Mouse (Mus musculus) neural tube, embryonic 10.5 days (tissue): Measurements from ENCODE around the gene Iqcf5.
"Not testable (repeated sequence)": the region's sequence is repeated elsewhere in the genome, so short reads cannot be mapped to it uniquely, and the experiment has no call there.

ENCODE experiments used
- DNase-seq: peaks from one replicate; pipeline ENCODE4 v3.0.0-alpha.2; 2017; ENCODE audit warnings: low spot score; ENCODE audit errors: extremely low spot score

The Iqcf5 gene

DNA sequence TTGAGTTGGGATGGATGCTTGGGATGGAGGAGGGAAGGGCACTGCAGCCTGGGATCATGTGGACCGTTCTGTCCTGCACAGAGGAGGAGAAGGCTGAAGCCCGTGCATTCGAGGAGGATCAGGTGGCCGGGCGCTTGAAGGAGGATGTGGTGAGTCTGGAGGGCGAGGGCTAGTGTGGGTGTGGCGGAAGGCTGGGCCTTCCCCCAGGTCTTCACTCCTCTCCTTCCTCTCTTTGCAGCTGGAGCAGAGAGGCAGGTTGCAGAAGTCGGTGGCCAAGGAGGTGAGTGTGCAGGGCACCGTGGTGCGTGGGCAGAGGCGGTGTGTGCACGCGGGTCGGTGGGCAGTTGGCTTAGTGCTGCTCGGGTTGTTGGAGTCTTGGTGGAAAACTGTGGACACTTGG is 33.3 kb upstream of the Iqcf5 start:
- DNase-seq = no peak

GRCm38 (mm10) chr9:106481676-106482075 is 32.7 kb upstream of the Iqcf5 start:
- no peak for DNase-seq

- no peak for DNase-seq
Measured at GRCm38 (mm10) chr9:106482578-106483115, 31.7 kb upstream of the Iqcf5 start.

GRCm38 (mm10) chr9:106483136-106483535 is 31.2 kb upstream of the Iqcf5 start:
- no peak for DNase-seq

GRCm38 (mm10) chr9:106483606-106484005 is 30.8 kb upstream of the Iqcf5 start:
- DNase-seq = no peak

GRCm38 (mm10) chr9:106485076-106485475 is 29.3 kb upstream of the Iqcf5 start:
- DNase-seq = no peak

DNA sequence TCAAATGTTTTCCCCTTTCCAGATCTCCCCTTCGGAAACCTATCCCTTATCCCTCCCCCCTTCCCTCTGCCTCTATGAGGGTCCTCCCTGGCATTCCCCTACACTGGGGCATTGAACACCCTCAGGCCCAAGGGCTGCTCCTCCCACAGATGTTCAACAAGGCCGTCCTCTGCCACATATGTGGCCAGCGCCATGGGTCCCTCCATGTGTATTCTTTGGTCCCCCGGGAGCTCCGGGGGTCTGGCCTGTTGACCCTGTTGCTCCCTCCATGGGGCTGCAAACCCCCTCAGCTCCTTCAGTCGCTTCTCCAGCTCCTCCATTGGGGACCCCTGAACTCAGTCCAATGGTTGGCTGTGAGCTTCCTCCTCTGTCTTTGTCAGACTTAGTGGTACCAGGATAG is 26.8 kb upstream of the Iqcf5 start:
- not testable (repeated sequence) for DNase-seq

DNA sequence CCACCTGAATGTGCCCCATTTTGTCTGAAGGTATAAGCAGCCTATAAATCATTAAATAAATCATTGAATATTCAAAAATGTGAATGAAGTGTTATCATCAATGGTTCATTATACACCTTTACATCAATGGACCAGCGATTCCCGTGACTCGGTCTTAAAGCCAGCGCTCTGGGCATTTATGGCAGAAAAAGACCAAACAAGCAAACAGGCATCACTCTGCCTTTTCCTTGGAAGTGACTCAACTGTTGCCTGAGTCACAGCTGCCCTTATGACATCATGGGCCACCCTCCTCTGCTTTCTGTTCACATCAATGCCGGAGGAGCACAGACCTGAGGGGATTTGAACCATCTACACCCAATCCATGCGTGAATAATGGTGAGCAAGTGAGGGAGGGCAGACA is 14.7 kb upstream of the Iqcf5 start, which contains the start of gene Iqcf1:
Iqcf1 (plus strand) TSS at position 301 of the 400 bp plus-strand sequence.
- DNase-seq = no peak

- DNase-seq = no peak
Measured at GRCm38 (mm10) chr9:106501846-106502245, 12.5 kb upstream of the Iqcf5 start.

DNA sequence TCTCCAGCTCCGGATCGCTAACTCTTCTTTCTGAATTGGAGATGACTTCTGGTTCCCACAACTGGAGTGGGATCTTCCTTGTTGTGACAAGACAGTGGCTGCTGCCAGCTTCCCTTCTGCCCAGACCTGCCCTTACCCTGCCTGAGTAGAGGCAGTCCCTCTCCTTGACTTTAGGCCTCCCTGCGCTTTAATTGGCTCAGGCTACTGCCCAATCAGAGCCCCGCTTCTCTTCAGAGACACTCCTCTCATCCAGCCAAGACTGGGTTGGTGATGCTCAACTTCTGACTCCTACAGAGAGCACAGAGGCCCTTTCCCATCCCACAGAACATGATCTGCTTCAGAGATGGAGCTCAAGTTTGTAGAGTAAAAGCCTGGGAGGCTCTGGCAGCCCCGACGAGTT is 10.1 kb upstream of the Iqcf5 start:
- no peak for DNase-seq

DNA sequence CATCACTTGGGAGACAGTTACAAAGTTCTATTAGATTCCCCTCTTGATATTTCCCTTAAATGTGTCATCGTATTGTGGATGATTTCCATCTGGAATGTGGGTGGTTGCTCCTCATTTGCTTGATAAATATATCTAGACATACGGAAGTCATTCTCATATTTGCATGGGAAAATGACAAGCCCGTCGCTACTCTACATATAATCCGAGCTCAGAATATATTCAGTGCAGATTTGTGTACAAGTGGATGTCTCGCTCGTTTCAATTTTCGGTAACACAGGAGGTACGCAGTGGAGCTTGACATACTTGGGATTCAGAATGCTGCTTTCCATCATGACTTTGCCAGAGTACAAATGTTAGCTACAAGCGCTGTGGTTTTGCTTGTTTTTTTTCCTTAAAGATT is 5.0 kb upstream of the Iqcf5 start:
- no peak for DNase-seq

DNA sequence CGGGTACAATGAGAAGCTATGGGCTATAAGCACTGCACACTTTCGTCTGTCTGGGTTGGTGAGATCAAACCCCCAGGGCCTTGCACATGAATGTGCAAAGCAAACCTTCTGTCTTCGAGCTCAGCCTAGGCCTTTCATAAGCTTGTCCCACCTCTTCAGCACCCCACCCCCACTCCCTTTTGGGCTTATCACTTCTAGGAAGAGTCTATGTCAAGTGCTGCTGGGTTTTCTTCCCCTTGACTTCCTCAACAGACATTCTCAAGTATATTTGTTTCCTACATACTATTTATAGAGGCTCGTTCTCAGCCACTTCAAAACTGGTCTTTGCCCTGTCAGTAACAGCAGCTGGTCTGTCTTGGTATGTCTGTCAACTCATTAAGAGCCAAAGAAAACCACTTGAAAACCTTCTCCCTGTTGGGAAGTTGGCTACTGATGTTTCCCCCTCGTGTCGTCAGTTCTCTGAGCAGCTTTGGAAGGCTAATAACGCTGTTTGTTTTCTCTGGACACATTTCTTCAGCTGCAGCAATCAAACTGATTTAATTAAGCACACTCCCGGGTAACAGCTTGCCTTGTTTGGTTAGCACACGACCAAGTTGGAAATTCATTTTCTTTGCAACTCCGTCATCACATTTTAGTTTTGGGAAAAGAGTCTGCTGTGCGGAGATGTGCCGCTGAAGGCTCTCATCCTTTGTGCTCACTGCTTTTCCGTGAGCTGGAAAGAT is 1.5 kb upstream of the Iqcf5 start:
- no peak for DNase-seq

DNA sequence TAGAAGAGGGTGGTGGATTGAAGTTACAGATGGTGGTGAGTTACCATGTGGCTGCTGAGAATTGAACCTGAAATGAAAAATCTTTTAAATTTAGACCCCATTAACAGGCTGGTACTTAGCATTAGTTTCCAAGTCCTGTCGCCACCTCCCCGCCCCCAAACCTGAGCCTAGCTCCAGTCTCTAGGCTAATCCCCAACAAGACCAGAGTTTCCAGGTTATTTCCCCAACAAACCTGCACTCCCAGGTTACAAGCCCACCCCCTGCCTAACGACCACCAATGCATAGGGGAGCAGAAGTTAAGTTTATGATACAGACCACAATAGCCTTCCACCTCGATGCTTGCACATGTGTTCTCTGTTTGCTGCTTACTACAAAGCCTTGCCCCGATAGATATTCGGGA is 807 bp upstream of the Iqcf5 start:
- DNase-seq = no peak

- DNase-seq = no peak
Measured at GRCm38 (mm10) chr9:106519433-106519832, 5.1 kb downstream of the Iqcf5 start.

GRCm38 (mm10) chr9:106519909-106520308 is 5.5 kb downstream of the Iqcf5 start:
- no peak for DNase-seq

DNA sequence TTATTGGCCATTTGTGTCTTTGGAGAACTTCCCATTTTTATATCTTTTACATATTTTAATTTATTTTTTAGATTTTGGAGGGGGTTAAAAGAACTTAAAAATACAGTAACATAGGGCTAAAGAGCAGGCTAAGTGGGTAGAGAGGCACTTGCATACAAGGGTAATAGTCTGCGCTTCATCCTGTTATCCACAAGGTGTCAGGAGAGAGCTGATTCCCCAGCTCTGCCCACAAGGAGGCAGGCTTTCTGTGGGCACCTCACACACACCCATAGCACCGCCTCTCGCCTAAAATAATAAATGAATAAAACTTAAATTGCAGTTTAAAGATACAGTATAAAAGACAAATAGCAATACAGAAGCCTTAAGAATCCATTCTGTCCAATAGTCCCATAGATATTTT is 17.5 kb downstream of the Iqcf5 start:
- peak; percentile 22 for DNase-seq

- DNase-seq = no peak
Measured at GRCm38 (mm10) chr9:106534296-106534695, 19.9 kb downstream of the Iqcf5 start.

- no peak for DNase-seq
Measured at GRCm38 (mm10) chr9:106534975-106535374, 20.6 kb downstream of the Iqcf5 start.

DNA sequence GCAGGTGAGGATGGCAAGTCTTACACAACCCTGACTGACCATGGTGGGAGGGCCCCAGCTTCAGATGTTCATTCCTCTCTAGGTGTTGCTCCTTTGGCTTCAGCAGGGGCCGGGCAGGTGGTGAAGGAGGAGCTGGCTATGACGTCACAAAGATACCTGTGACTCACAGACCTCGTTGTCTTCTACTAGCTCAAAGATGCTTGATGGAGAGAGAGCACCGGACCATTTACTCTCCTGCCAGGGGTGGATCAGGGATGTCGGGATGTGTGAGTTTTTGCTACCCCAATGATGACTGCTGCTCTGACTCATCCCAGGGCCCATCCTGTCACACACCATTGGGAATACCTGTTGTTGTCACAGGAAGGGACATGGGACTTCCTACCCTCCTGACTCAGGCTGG is 47.2 kb downstream of the Iqcf5 start, which contains the start of gene Iqcf3:
Iqcf3 (minus strand) TSS at position 101 of the 400 bp plus-strand sequence.
- DNase-seq = no peak

DNA sequence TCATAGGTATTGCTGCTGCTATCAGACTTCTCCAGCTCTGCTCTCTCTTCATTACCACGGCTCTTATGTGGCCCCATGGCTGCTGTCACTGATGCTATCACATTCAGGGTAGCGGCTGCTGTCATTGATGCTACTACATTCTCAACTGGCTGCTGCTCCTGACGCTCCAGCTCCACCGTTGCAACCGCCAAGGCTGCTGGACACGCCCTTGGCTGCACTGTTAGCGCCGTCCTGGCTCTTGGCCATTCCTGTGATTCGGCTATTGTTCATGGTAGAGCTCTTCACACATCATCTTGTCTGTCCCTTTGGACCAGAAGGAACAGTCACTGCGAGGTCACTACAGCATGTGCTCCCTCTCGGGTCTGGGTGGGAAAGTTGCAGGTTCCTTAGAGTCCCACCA is 47.9 kb downstream of the Iqcf5 start:
- DNase-seq = no peak

- DNase-seq = no peak
Measured at GRCm38 (mm10) chr9:106564025-106564424, 49.7 kb downstream of the Iqcf5 start.
